Mouse (Mus musculus): ENCODE data around the gene Wfdc21. TPM values are rescaled to one million over a fixed set of nuclear protein-coding genes. Genes with fewer than 3 reads are reported as not detected.

Wfdc21 gene
- polyA plus RNA-seq, 1 experiment from 2014 or later = not detected

- H3K4me1 ChIP-seq (replicated peaks; ENCODE audit: control insufficient read depth, insufficient read depth, low read length) = no peaks in the 10 kb centered on the region
- no peaks in the 10 kb centered on the region for H3K27me3 ChIP-seq (ENCODE audit: control insufficient read depth, insufficient read depth, low read length)
- H3K4me3 ChIP-seq (ENCODE audit: low read depth, low read length) = no peak overlapping the region
- DNase-seq (ENCODE audit: low spot score) = no peak
- no peak overlapping the region for H3K27ac ChIP-seq (ENCODE audit: low read depth, low read length)
- H3K9ac ChIP-seq (ENCODE audit: low read depth, low read length) = no peak overlapping the region
- H3K4me2 ChIP-seq (replicated peaks; ENCODE audit: low read depth, low read length) = no peak overlapping the region
- no peaks in the 10 kb centered on the region for H3K9me3 ChIP-seq (ENCODE audit: control insufficient read depth, low read length)
- WGBS = 95% methylated on average over 6 of the region's 6 CpGs
- H3K36me3 ChIP-seq (ENCODE audit: control insufficient read depth, insufficient read depth, low read length) = peaks cover 22% of the 10 kb centered on the region
- no peak for ATAC-seq (ENCODE audit: low FRiP score)
Observed at GRCm38 (mm10) chr11:83772341-83772740, 25.6 kb downstream of the Wfdc21 start.

DNA sequence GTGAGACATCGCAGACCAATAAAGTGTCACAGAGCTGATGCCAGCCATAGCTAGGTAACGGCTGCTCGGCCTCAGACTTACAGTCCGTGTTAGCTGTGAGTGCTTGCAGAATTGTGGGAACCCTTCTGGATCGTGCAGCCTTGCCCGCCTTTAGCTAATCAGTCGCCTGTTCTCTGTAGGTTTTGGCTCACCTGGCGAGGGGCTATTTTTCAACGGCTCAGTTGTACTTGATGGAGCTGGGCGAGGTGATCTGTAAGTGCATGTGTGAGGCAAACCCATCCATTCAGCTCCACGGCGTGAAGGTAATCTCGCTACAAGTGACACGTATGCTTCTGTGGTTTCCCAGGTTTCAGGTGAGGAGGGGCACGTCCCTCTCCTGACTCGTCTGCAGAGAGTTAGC is 27.0 kb downstream of the Wfdc21 start:
- no peak for ATAC-seq (ENCODE audit: low FRiP score)
- H3K36me3 ChIP-seq (ENCODE audit: control insufficient read depth, insufficient read depth, low read length) = peaks cover 21% of the 10 kb centered on the region

GRCm38 (mm10) chr11:83774324-83774723 is 27.6 kb downstream of the Wfdc21 start:
- no peak for ATAC-seq (ENCODE audit: low FRiP score)
- H3K36me3 ChIP-seq (ENCODE audit: control insufficient read depth, insufficient read depth, low read length) = peaks cover 22% of the 10 kb centered on the region

More for the DNA sequence above, 27.0 kb downstream of the Wfdc21 start:
- H3K9me3 ChIP-seq (ENCODE audit: control insufficient read depth, low read length) = no peaks in the 10 kb centered on the region
- no peak overlapping the region for H3K9ac ChIP-seq (ENCODE audit: low read depth, low read length)
- H3K4me2 ChIP-seq (replicated peaks; ENCODE audit: low read depth, low read length) = no peak overlapping the region
- 93% methylated on average over 16 of the region's 16 CpGs for WGBS
- H3K27me3 ChIP-seq (ENCODE audit: control insufficient read depth, insufficient read depth, low read length) = no peaks in the 10 kb centered on the region
- no peak overlapping the region for H3K27ac ChIP-seq (ENCODE audit: low read depth, low read length)
- DNase-seq (ENCODE audit: low spot score) = no peak
- H3K4me1 ChIP-seq (replicated peaks; ENCODE audit: control insufficient read depth, insufficient read depth, low read length) = no peaks in the 10 kb centered on the region
- no peak overlapping the region for H3K4me3 ChIP-seq (ENCODE audit: low read depth, low read length)

DNA sequence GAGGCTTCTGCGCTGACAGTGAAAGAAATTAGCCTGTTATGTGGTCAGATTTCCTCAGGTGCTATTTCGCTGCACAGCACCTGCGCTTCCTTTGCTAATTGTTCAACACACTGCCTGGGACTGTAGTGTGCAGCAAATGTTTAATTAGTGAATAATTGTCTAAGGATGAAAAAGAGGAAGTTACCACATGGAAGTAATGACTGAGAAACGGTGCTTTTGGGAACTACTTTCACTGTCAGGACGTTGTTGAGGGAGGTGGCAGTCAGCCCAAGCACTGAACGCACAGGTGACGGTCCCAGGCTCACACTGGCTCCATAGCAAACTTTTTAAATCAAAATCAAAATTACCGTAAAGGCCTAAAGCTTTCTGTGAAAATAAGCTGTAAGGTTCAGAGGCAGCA is 30.1 kb downstream of the Wfdc21 start:
- no peak overlapping the region for H3K4me3 ChIP-seq (ENCODE audit: low read depth, low read length)
- peaks cover 33% of the 10 kb centered on the region for H3K36me3 ChIP-seq (ENCODE audit: control insufficient read depth, insufficient read depth, low read length)
- ATAC-seq (ENCODE audit: low FRiP score) = no peak
- H3K9ac ChIP-seq (ENCODE audit: low read depth, low read length) = no peak overlapping the region
- no peaks in the 10 kb centered on the region for H3K27me3 ChIP-seq (ENCODE audit: control insufficient read depth, insufficient read depth, low read length)
- H3K27ac ChIP-seq (ENCODE audit: low read depth, low read length) = no peak overlapping the region
- H3K4me2 ChIP-seq (replicated peaks; ENCODE audit: low read depth, low read length) = no peak overlapping the region
- WGBS = 96% methylated on average over 8 of the region's 8 CpGs
- DNase-seq (ENCODE audit: low spot score) = no peak
- no peaks in the 10 kb centered on the region for H3K9me3 ChIP-seq (ENCODE audit: control insufficient read depth, low read length)
- no peaks in the 10 kb centered on the region for H3K4me1 ChIP-seq (replicated peaks; ENCODE audit: control insufficient read depth, insufficient read depth, low read length)

More at GRCm38 (mm10) chr11:83774324-83774723, 27.6 kb downstream of the Wfdc21 start:
- no peak for DNase-seq (ENCODE audit: low spot score)
- 95% methylated on average over 11 of the region's 11 CpGs for WGBS
- no peak overlapping the region for H3K27ac ChIP-seq (ENCODE audit: low read depth, low read length)
- H3K9ac ChIP-seq (ENCODE audit: low read depth, low read length) = no peak overlapping the region
- no peaks in the 10 kb centered on the region for H3K9me3 ChIP-seq (ENCODE audit: control insufficient read depth, low read length)
- no peak overlapping the region for H3K4me3 ChIP-seq (ENCODE audit: low read depth, low read length)
- H3K4me2 ChIP-seq (replicated peaks; ENCODE audit: low read depth, low read length) = no peak overlapping the region
- H3K27me3 ChIP-seq (ENCODE audit: control insufficient read depth, insufficient read depth, low read length) = no peaks in the 10 kb centered on the region
- H3K4me1 ChIP-seq (replicated peaks; ENCODE audit: control insufficient read depth, insufficient read depth, low read length) = no peaks in the 10 kb centered on the region

DNA sequence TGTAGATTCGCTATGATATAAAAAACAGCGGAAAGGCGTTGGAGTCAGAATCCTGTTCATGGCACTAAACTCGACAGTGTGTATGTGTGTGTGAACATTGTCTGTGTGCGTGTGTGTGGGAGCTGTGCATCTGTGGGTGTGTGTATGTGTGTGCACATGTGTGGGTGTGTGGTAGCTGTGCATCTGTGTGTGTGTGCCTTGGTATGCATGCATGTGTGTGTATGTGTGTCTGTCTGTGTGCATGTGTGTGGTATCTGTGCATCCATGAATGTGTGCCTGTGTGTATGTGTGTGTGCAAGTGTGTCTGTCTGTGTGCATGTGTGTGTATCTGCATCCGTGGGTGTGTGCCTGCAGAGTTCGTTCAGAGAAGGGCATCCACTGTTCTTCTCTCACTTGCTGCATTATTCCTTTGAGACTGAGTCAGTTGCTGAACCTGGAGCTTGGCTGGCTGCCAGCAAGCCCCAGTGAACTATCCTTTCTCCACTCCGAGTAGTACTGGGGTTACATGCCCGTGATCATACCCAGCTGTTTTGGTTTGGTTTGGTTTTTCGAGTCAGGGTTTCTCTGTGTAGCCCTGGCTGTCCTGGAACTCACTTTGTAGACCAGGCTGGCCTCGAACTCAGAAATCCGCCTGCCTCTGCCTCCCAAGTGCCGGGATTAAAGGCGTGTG is 37.3 kb downstream of the Wfdc21 start:
- H3K4me2 ChIP-seq (replicated peaks; ENCODE audit: low read depth, low read length) = no peak overlapping the region
- no peak for DNase-seq (ENCODE audit: low spot score)
- H3K27me3 ChIP-seq (ENCODE audit: control insufficient read depth, insufficient read depth, low read length) = no peaks in the 10 kb centered on the region
- H3K4me3 ChIP-seq (ENCODE audit: low read depth, low read length) = no peak overlapping the region
- H3K27ac ChIP-seq (ENCODE audit: low read depth, low read length) = no peak overlapping the region
- no peaks in the 10 kb centered on the region for H3K9me3 ChIP-seq (ENCODE audit: control insufficient read depth, low read length)
- no peaks in the 10 kb centered on the region for H3K4me1 ChIP-seq (replicated peaks; ENCODE audit: control insufficient read depth, insufficient read depth, low read length)
- WGBS = 92% methylated on average over 14 of the region's 14 CpGs
- ATAC-seq (ENCODE audit: low FRiP score) = no peak
- no peak overlapping the region for H3K9ac ChIP-seq (ENCODE audit: low read depth, low read length)
- H3K36me3 ChIP-seq (ENCODE audit: control insufficient read depth, insufficient read depth, low read length) = peaks cover 15% of the 10 kb centered on the region

DNA sequence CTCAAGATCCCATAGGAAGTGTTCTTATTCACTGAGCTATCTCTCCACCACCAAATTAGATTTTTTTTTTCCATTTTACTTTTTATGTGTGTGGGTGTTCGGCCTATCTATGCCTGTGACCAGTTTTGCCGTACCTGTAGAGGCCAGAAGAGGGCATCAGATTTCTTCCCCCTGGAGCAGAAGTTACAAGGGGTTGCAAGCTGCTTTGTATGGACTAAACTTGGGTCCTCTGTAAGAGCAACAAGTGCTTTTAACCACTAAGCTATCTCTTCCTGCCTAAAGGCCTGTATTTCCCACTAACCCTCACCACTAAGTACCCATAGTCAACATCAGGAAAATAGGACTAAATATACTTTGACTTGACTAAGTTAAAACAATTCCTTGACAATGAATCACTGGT is 37.9 kb downstream of the Wfdc21 start:
- Histone ChIP-seq H3K4me1 (replicated peaks; ENCODE audit: control insufficient read depth, insufficient read depth, low read length) (no peaks in the 10 kb centered on the region), H3K4me2 (replicated peaks; ENCODE audit: low read depth, low read length) (no peak overlapping the region), H3K27ac (ENCODE audit: low read depth, low read length) (no peak overlapping the region), H3K36me3 (ENCODE audit: control insufficient read depth, insufficient read depth, low read length) (peaks cover 12% of the 10 kb centered on the region), H3K9ac (ENCODE audit: low read depth, low read length) (no peak overlapping the region), H3K4me3 (ENCODE audit: low read depth, low read length) (no peak overlapping the region), H3K27me3 (ENCODE audit: control insufficient read depth, insufficient read depth, low read length) (no peaks in the 10 kb centered on the region), H3K9me3 (ENCODE audit: control insufficient read depth, low read length) (no peaks in the 10 kb centered on the region)
- no peak for ATAC-seq (ENCODE audit: low FRiP score)
- no peak for DNase-seq (ENCODE audit: low spot score)
- 90% methylated on average over 2 of the region's 2 CpGs for WGBS

DNA sequence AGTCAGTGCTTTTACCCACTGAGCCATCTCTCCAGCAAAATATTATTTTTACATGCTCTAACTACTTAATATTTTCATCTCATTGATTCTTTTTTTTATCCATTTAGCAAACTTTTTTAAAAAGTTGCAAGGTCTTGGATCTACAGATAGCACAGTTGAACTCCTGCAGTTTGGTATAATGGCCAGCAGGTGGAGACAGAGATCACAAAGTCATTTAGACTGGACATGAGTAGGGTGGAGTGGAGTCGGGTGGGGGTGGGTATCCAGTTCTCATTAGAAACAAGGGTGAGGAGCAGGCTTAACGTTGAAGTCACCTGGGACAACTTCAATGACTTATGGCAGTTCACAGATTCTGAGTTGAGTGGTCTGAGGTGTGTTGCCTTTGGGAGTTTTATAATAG is 38.6 kb downstream of the Wfdc21 start:
- H3K4me3 ChIP-seq (ENCODE audit: low read depth, low read length) = no peak overlapping the region
- H3K4me1 ChIP-seq (replicated peaks; ENCODE audit: control insufficient read depth, insufficient read depth, low read length) = no peaks in the 10 kb centered on the region
- DNase-seq (ENCODE audit: low spot score) (peak; percentile 80), ATAC-seq (ENCODE audit: low FRiP score) (no peak)
- no peak overlapping the region for H3K9ac ChIP-seq (ENCODE audit: low read depth, low read length)
- H3K9me3 ChIP-seq (ENCODE audit: control insufficient read depth, low read length) = no peaks in the 10 kb centered on the region
- WGBS = 17% methylated on average over 2 of the region's 2 CpGs
- peaks cover 7% of the 10 kb centered on the region for H3K36me3 ChIP-seq (ENCODE audit: control insufficient read depth, insufficient read depth, low read length)
- no peak overlapping the region for H3K27ac ChIP-seq (ENCODE audit: low read depth, low read length)
- no peak overlapping the region for H3K4me2 ChIP-seq (replicated peaks; ENCODE audit: low read depth, low read length)
- no peaks in the 10 kb centered on the region for H3K27me3 ChIP-seq (ENCODE audit: control insufficient read depth, insufficient read depth, low read length)

GRCm38 (mm10) chr11:83786835-83787234 is 40.1 kb downstream of the Wfdc21 start:
- Histone ChIP-seq H3K4me3 (ENCODE audit: low read depth, low read length) (no peak overlapping the region), H3K27ac (ENCODE audit: low read depth, low read length) (no peak overlapping the region), H3K9ac (ENCODE audit: low read depth, low read length) (no peak overlapping the region), H3K36me3 (ENCODE audit: control insufficient read depth, insufficient read depth, low read length) (peaks cover 3% of the 10 kb centered on the region; the same call in 1 of the 2 replicates), H3K9me3 (ENCODE audit: control insufficient read depth, low read length) (no peaks in the 10 kb centered on the region), H3K4me2 (replicated peaks; ENCODE audit: low read depth, low read length) (no peak overlapping the region), H3K4me1 (replicated peaks; ENCODE audit: control insufficient read depth, insufficient read depth, low read length) (no peaks in the 10 kb centered on the region), H3K27me3 (ENCODE audit: control insufficient read depth, insufficient read depth, low read length) (no peaks in the 10 kb centered on the region)
- DNase-seq (ENCODE audit: low spot score) (no peak), ATAC-seq (ENCODE audit: low FRiP score) (no peak)
- WGBS = 83% methylated on average over 4 of the region's 4 CpGs

- H3K4me2 ChIP-seq (replicated peaks; ENCODE audit: low read depth, low read length) = no peak overlapping the region
- ATAC-seq (ENCODE audit: low FRiP score) (no peak), DNase-seq (ENCODE audit: low spot score) (no peak)
- H3K27me3 ChIP-seq (ENCODE audit: control insufficient read depth, insufficient read depth, low read length) = no peaks in the 10 kb centered on the region
- no peaks in the 10 kb centered on the region for H3K36me3 ChIP-seq (ENCODE audit: control insufficient read depth, insufficient read depth, low read length)
- H3K9ac ChIP-seq (ENCODE audit: low read depth, low read length) = no peak overlapping the region
- 83% methylated on average over 15 of the region's 15 CpGs for WGBS
- H3K4me3 ChIP-seq (ENCODE audit: low read depth, low read length) = no peak overlapping the region
- no peak overlapping the region for H3K27ac ChIP-seq (ENCODE audit: low read depth, low read length)
- no peaks in the 10 kb centered on the region for H3K4me1 ChIP-seq (replicated peaks; ENCODE audit: control insufficient read depth, insufficient read depth, low read length)
- no peaks in the 10 kb centered on the region for H3K9me3 ChIP-seq (ENCODE audit: control insufficient read depth, low read length)
Observed at GRCm38 (mm10) chr11:83787401-83788021, 40.8 kb downstream of the Wfdc21 start.
